Mouse (Mus musculus) lung, adult 18-20 months (tissue): ENCODE measurements around the gene Mmp13.
"Not testable (repeated sequence)": the region's sequence is repeated elsewhere in the genome, so short reads cannot be mapped to it uniquely, and the experiment has no call there.

Experiments
- DNase-seq, 2 experiments: peaks; one replicate each; pipeline ENCODE4 v3.0.0; 2022; ENCODE audit warnings: mixed read lengths in 2 of 2

The Mmp13 gene

DNA sequence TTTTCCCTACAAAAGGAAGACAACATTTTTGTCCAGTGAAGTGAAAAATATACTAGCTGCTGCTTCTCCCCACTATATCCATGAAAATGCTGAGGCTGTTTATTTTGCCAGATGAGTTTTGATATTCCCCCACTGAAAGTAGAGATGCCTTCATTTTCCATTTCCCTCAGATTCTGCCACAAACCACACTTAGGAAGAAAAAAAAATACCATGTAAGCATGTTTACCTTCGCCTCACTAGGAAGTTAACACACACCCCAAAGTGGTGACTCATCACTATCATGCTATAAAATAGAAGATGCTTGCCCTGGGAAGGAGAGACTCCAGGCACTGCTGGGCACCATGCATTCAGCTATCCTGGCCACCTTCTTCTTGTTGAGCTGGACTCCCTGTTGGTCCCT is at the start of gene Mmp13:
Gene Mmp13, plus strand, starts transcription at position 301 of the 400 bp plus-strand sequence.
- no peak for DNase-seq

DNA sequence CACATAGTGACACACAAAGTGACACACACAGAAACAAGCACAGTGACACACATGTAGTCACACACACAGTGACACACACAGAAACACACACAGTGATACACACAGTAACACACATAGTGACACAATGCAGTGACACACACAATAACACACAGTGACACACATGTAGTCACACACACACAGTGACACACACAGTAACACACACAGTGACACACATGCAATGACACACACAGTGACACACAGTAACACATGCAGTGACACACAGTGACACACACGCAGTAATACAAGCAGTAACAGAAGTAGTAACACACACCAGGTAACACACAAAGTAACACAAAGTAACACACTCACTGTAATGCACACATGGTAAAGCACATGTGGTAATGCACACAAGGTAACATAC is 33.7 kb upstream of the Mmp13 start:
- DNase-seq, result no peak

DNA sequence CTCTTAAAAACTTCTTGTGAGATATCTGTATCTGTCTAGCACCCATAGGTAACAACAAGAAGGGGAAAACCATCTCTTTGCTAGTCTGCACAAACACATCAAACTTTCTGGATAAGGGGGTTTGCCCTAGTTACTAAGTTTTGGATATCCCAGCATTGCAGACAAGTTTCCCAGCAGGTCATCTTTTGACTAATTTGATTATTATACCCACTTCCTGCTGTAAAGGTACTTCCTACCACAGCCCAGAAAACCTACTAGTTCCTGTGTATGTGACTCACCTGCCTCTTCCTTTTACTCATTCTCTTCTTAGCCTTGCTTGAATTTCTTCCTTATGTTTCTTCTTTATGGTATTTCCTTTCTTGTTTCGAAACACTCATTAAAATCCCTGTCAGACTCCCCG is 32.3 kb upstream of the Mmp13 start:
- DNase-seq, result no peak

DNA sequence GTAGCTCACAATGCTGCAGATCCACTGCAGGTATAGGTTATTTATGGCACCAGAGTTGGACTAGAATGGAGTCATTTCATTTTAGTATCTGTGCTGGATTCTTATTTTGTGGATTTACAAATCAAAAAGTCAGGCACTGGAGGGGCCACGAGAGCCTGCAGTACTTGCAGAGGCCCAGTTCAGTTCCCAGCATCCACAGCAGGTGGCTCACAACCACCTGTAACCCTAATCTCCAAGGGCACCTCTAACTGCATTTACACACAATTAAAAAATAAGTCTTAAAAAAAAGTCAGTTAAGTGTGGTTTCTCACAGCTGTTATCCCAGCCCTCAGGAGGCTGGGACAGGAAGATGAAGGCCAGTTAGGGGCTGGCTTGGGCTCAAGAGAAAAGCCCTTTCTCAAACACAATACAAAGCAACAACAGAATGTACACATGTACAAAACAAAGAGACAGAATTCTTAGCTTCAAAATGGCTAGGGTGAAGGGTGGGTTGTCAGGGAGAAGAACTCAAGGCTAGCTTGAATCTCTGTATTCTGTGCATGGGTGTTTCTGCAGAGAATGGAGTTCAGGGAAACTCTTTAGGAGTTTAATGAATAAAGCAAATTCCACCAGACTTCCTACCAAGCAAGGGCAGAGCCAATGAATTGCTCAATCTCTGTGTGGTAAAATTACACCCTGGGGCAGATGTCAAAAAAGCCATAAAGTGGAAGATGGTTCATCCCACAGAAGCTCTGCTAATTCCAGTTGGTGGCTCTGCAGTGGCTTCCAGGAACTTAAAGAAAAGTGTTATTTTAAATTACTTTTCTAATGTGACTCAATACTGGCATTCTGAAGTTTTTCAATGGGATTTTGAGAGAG is 19.3 kb upstream of the Mmp13 start:
- DNase-seq, result no peak

DNA sequence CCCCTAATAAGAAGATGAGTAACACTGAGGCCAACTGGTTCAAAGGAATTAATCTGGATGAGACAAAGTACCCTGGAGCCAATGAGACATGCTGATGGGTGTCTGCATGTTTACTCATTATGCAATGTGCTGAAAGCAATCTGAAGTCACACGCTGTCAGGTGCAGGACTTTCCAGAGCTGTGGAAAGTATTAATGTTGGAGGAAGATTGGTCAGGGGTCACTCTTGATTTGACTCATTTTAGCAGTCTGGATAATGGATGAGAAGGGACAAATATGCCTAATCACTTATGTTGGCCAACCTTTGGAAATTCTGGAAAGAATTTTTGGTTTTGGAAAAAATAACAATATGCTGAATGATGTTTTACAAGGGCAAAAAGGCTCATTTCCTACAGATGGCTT is 10.6 kb upstream of the Mmp13 start:
- no peak for DNase-seq

DNA sequence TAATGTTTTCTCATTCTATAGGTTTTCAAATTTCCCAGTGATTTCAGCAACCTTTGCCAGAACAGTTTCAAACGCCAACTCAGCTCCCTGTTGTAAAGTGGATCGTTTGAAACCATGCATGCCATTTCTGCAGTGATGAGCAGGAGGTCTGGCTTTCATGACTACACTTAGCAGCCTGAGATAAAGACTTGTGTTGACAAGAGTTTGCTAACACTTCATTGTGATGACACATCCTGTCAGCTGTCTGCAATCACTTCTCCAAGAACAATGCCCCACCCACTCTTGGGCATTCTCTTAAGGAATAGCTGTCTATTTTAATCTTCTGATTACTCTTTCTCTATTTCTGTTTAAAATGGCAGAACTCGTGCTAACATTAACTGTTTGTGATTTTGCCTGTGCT is 2.2 kb upstream of the Mmp13 start:
- DNase-seq, result peak in 1 of 2 experiments; percentile 29

DNA sequence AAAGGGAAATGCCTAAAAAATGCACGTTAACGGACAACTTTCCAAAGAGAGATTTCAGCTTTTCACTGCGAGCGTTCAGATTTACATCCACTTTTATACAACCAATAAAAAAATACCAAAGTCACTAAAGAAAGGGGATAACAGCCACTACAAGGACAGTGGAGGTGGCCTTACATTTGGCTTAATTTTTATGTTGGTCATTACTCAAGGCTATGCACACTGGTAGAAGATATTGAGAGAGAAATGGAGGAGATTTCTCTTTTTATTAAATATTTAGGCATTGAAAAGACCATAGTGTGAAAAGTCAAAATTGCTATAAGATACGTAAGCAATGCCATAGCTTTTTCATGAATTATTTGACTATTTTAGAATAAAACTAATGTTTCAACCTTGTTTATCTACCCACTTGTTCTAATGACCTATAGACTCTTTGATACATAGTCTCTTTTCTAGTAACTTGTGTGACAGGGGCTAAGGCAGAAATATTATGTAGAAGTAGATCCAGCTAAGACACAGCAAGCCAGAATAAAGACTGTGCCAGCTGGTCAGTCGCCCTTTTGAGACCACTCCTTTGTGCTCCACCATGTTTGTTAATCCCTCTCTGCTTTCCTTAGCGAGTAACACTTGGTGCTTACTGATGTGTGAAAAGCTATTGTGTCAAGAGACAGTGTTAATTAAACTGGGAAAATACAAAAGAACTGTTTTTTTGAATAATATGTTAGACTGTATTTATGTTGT is 10.4 kb downstream of the Mmp13 start:
- no peak for DNase-seq

DNA sequence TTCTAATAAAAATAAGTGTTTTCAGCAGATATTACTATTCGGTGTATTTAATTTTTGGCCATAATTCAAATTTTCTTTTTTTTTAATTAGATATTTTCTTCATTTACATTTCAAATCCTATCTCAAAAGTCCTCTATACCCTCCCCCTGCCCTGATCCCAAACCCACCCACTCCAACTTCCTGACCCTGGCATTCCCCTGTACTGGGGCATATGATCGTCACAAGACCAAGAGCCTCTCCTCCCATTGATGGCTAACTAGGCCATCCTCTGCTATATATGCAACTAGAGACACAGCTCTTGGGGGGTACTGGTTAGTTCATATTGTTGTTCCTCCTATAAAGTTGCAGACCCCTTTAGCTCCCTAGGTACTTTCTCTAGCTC is 11.0 kb downstream of the Mmp13 start:
- DNase-seq, result not testable (repeated sequence)

DNA sequence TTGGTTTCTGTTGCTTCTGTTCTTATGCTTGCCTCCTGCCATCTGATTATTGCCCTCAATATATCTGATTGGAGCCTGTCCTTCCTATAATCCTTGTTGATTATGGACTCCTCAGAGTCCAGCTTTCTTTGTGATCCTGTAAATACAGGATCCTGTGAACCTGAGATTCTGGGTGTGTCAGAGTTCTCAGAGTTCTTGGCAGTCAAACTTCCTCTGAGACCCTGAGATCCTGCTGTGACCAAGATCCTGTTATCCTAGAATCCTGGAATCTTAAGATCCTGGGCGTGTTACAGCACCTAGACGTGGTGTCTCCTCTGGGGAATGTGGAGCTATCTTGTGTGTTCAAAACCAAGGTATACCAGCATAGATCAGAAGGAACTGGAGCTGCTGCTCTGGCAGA is 17.2 kb downstream of the Mmp13 start:
- no peak for DNase-seq

DNA sequence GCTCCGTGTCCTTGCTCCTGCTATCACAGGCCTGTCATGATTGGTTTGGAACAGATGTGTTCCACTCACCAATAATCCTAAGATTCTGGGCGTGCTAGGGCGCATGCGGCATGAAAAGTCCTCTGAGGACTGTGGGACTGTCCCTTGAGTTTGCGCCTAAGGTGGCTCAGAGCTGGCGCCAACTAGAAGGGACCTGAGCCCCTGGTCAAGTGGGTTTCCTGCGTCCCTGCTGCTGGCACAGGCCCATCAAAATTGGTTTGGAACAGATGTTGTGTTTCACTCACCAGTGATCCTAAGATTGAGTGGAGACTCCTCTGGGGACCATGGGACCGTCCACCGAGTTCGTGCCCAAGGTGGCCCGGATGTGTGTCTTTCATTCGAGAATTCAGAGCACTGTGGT is 17.6 kb downstream of the Mmp13 start:
- DNase-seq, result no peak

DNA sequence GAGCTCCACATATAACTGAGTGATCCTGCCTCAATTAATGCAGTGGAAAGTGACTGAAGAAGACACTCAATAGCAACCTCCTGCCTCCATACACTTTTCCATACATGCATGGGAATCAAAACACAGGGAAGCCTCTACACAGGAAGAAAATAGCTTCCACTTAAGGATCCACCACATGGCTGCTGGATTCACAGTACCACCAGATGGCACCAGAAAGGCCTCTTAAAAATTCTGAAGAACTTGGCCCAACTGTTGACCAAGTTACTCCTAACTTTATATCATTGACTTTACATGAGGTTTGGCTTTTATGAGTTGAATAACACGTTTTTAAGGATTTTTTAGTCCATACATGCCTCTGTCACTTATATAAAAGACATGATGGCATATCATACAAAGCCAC is 19.8 kb downstream of the Mmp13 start:
- DNase-seq, result no peak

DNA sequence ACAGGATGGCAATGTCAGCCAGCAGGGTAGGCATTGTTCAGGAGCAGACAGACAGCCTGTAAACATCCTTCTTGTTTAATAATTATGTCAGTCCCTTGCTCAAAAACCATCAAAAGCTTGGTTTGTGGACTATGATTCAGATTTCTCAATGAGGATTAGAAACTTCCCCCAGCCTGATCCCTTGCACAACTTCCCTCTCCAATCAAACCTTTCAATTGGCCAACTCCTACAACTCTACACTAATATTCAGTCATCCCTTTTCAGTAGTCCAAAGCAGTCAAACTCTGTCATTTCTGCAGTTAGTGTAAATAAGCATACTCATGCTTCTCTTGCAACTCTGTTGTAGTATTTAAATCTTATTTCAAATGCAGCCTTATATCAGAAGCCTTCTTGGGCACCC is 59.5 kb downstream of the Mmp13 start:
- peak in 1 of 2 experiments; percentile 5 for DNase-seq
